Mouse (Mus musculus) midbrain, embryonic 16.5 days (tissue): ENCODE results near the gene Ptges3l. TPM values are rescaled to one million over a fixed set of nuclear protein-coding genes. Genes with fewer than 3 reads are reported as not detected.
"Not testable (repeated sequence)": the region's sequence is repeated elsewhere in the genome, so short reads cannot be mapped to it uniquely, and the experiment has no call there.

Experiments
- ATAC-seq: fragments of 200-750 bp; cut with Nextera tagmentation; 2 replicates; pipeline ENCODE4 v1.8.0; 2017; ENCODE audit warnings: moderate TSS enrichment
- H3K27ac ChIP-seq: fragments of 300-500 bp; sonication (generic); 2 replicates; pipeline ENCODE4 v1.5.1; 2014; ENCODE audit warnings: mild to moderate bottlenecking, low read length, mixed read lengths
- H3K27me3 ChIP-seq: fragments of 300-500 bp; sonication (generic); 2 replicates; pipeline ENCODE4 v1.6.1; 2014; ENCODE audit warnings: low read depth, low read length, mixed read lengths; ENCODE audit not compliant: control insufficient read depth, insufficient read depth
- H3K36me3 ChIP-seq: fragments of 300-500 bp; sonication (generic); 2 replicates; pipeline ENCODE4 v1.6.1; 2014; ENCODE audit warnings: mild to moderate bottlenecking, low read length, moderate library complexity, mixed read lengths; ENCODE audit not compliant: control insufficient read depth, insufficient read depth
- H3K4me1 ChIP-seq: fragments of 300-500 bp; sonication (generic); 2 replicates; pipeline ENCODE4 v1.6.1; 2014; ENCODE audit warnings: mild to moderate bottlenecking, low read length, mixed read lengths; ENCODE audit not compliant: control insufficient read depth, insufficient read depth
- H3K4me2 ChIP-seq: fragments of 300-500 bp; sonication (generic); 2 replicates; pipeline ENCODE4 v1.6.1; 2014; ENCODE audit warnings: mild to moderate bottlenecking, low read length, mixed read lengths
- H3K4me3 ChIP-seq: fragments of 300-500 bp; sonication (generic); 2 replicates; pipeline ENCODE4 v1.5.1; 2014; ENCODE audit warnings: low read depth, mild to moderate bottlenecking, low read length, moderate library complexity, mixed read lengths
- H3K9ac ChIP-seq: fragments of 300-500 bp; sonication (generic); 2 replicates; pipeline ENCODE4 v1.6.1; 2014; ENCODE audit warnings: low read depth, low read length, mixed read lengths
- H3K9me3 ChIP-seq: fragments of 300-500 bp; sonication (generic); replicated peaks from 2 replicates; pipeline ENCODE4 v1.6.1; 2014; ENCODE audit warnings: mild to moderate bottlenecking, low read length, mixed read lengths; ENCODE audit not compliant: control insufficient read depth, poor library complexity, severe bottlenecking
- WGBS: fragments of 180-500 bp; shearing (Covaris S2); extraction: QIAGEN DNeasy Blood & Tissue Kit; methylation state at CpG from one replicate; pipeline ENCODE4 v1.1.7; 2014; 5-methylcytosine and 5-hydroxymethylcytosine counted together
- polyA plus RNA-seq: library from polyadenylated mRNA; unstranded; fragments of >200 nt; fragmentation: Nextera tagmentation; extraction: Ambion mirVana; gene quantifications from 2 replicates; pipeline ENCODE4 v1.2.1, GENCODE M21; 2015

Ptges3l gene
- polyA plus RNA-seq, 1 experiment from 2014 or later, result 3.1 TPM

GRCm38 (mm10) chr11:101418991-101419390, 6.1 kb downstream of the Ptges3l start:
- H3K9me3 ChIP-seq, result no peaks in the 10 kb centered on the region
- ATAC-seq, result no peak
- H3K27ac ChIP-seq, result no peak overlapping the region
- H3K27me3 ChIP-seq, result no peaks in the 10 kb centered on the region
- no peak overlapping the region for H3K4me3 ChIP-seq
- 54% methylated on average over 6 of the region's 6 CpGs for WGBS
- H3K4me1 ChIP-seq, result peaks cover 10% of the 10 kb centered on the region
- H3K36me3 ChIP-seq, result no peaks in the 10 kb centered on the region
- no peak overlapping the region for H3K4me2 ChIP-seq
- H3K9ac ChIP-seq, result no peak overlapping the region

- WGBS, result under 1% methylated on average over 44 of the region's 45 CpGs
- Histone ChIP-seq H3K4me1 (peaks cover 7% of the 10 kb centered on the region), H3K4me2 (peak within 1 kb of the TSS; percentile 90), H3K27ac (peak within 1 kb of the TSS; percentile 85), H3K9ac (peak within 1 kb of the TSS; percentile 91), H3K36me3 (peaks cover 5% of the 10 kb centered on the region; the same call in 1 of the 2 replicates), H3K9me3 (no peaks in the 10 kb centered on the region), H3K4me3 (peak within 1 kb of the TSS; percentile 84), H3K27me3 (no peaks in the 10 kb centered on the region)
- ATAC-seq, result peak; percentile 78
Measured at GRCm38 (mm10) chr11:101417101-101417855, 7.9 kb downstream of the Ptges3l start, which contains the start of gene Aarsd1. Gene Aarsd1 (minus strand): TSS chr11:101417615.

- WGBS, result 3% methylated on average over 11 of the region's 11 CpGs
- ATAC-seq, result peak; percentile 79
- no peaks in the 10 kb centered on the region for H3K27me3 ChIP-seq
Measured at GRCm38 (mm10) chr11:101416433-101417100, 8.6 kb downstream of the Ptges3l start.

GRCm38 (mm10) chr11:101415306-101415705, 9.8 kb downstream of the Ptges3l start:
- no peak overlapping the region for H3K4me2 ChIP-seq
- WGBS, result 87% methylated on average over 2 of the region's 2 CpGs
- H3K9ac ChIP-seq, result no peak overlapping the region
- H3K9me3 ChIP-seq, result no peaks in the 10 kb centered on the region
- H3K27ac ChIP-seq, result no peak overlapping the region
- ATAC-seq, result no peak
- peaks cover 18% of the 10 kb centered on the region for H3K36me3 ChIP-seq
- no peak overlapping the region for H3K4me3 ChIP-seq
- H3K4me1 ChIP-seq, result peaks cover 7% of the 10 kb centered on the region
- no peaks in the 10 kb centered on the region for H3K27me3 ChIP-seq

More at GRCm38 (mm10) chr11:101416433-101417100, 8.6 kb downstream of the Ptges3l start:
- Histone ChIP-seq H3K9me3 (no peaks in the 10 kb centered on the region), H3K9ac (peak overlapping the region; percentile 91), H3K4me3 (peak overlapping the region; percentile 84), H3K4me2 (peak overlapping the region; percentile 90), H3K4me1 (peaks cover 7% of the 10 kb centered on the region), H3K27ac (peak overlapping the region; percentile 85), H3K36me3 (peaks cover 10% of the 10 kb centered on the region)

- Histone ChIP-seq H3K36me3 (no peaks in the 10 kb centered on the region), H3K4me3 (no peak overlapping the region), H3K9me3 (no peaks in the 10 kb centered on the region), H3K4me1 (no peaks in the 10 kb centered on the region), H3K4me2 (no peak overlapping the region), H3K9ac (no peak overlapping the region), H3K27me3 (no peaks in the 10 kb centered on the region), H3K27ac (no peak overlapping the region)
- 3% methylated on average over 8 of the region's 8 CpGs for WGBS
- no peak for ATAC-seq
Measured at GRCm38 (mm10) chr11:101395110-101395509, 30.0 kb downstream of the Ptges3l start.

GRCm38 (mm10) chr11:101381817-101382216, 43.3 kb downstream of the Ptges3l start:
- Histone ChIP-seq H3K27me3 (no peaks in the 10 kb centered on the region), H3K4me2 (no peak overlapping the region), H3K9me3 (no peaks in the 10 kb centered on the region), H3K36me3 (no peaks in the 10 kb centered on the region), H3K27ac (no peak overlapping the region), H3K4me3 (no peak overlapping the region), H3K9ac (no peak overlapping the region), H3K4me1 (no peaks in the 10 kb centered on the region)
- no peak for ATAC-seq
- WGBS, result 9% methylated on average over 4 of the region's 4 CpGs

- WGBS, result 82% methylated on average over 6 of the region's 6 CpGs
- Histone ChIP-seq H3K27me3 (no peaks in the 10 kb centered on the region), H3K36me3 (no peaks in the 10 kb centered on the region), H3K4me3 (no peak overlapping the region), H3K4me1 (no peaks in the 10 kb centered on the region), H3K9me3 (no peaks in the 10 kb centered on the region), H3K4me2 (no peak overlapping the region), H3K9ac (no peak overlapping the region), H3K27ac (no peak overlapping the region)
- no peak for ATAC-seq
Measured at GRCm38 (mm10) chr11:101378926-101379325, 46.2 kb downstream of the Ptges3l start.

GRCm38 (mm10) chr11:101378196-101378595, 46.9 kb downstream of the Ptges3l start:
- H3K9me3 ChIP-seq, H3K4me3 ChIP-seq: not testable (repeated sequence)

GRCm38 (mm10) chr11:101374421-101374938, 50.7 kb downstream of the Ptges3l start:
- WGBS, result 70% methylated on average over 7 of the region's 7 CpGs
- H3K36me3 ChIP-seq, result no peaks in the 10 kb centered on the region
- no peak overlapping the region for H3K27ac ChIP-seq
- no peak overlapping the region for H3K4me2 ChIP-seq
- H3K4me1 ChIP-seq, result no peaks in the 10 kb centered on the region
- H3K9me3 ChIP-seq, result no peaks in the 10 kb centered on the region
- H3K27me3 ChIP-seq, result no peaks in the 10 kb centered on the region
- no peak overlapping the region for H3K4me3 ChIP-seq
- ATAC-seq, result no peak
- no peak overlapping the region for H3K9ac ChIP-seq

More at GRCm38 (mm10) chr11:101378196-101378595, 46.9 kb downstream of the Ptges3l start:
- WGBS, result over 99% methylated on average over 8 of the region's 8 CpGs
- H3K27me3 ChIP-seq, ATAC-seq, H3K9ac ChIP-seq, H3K4me1 ChIP-seq, H3K36me3 ChIP-seq, H3K4me2 ChIP-seq, H3K27ac ChIP-seq: not testable (repeated sequence)
